Mouse (Mus musculus) lung, postnatal 0 days (tissue): Measurements from ENCODE around the gene Sdk1.

Experiments
- CTCF ChIP-seq: IDR thresholded peaks from 2 replicates; pipeline ENCODE4 v1.5.1; 2016; ENCODE audit warnings: antibody characterized with exemption, mild to moderate bottlenecking
- EP300 ChIP-seq: IDR thresholded peaks from 2 replicates; pipeline ENCODE4 v1.6.1; 2016; ENCODE audit warnings: antibody characterized with exemption, mild to moderate bottlenecking, control low read depth

DNA sequence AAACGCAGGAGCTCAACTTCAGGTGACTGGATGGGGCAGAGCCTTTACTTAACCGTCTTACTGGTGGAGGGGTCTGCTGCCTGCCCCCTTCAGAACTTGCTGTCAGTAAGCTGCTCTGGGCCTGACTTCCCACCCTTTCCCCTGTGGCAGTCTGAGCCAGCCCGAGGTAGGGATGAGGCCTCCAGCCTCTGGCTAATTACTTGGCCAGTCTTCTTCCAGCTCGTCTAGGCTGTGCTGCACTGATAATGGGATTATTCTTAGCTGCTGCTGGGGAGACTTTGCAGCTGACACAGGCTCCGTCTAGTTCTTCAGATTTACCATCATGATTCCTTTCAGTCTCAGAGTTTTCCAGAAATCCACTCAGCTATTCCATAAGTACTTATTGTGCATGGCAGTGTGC lies 104.2 kb downstream of the Sdk1 start:
- TF ChIP-seq EP300 = no peak
- no peak for TF ChIP-seq CTCF
